Mouse (Mus musculus): Measurements from ENCODE around the gene Sspn. TPM values are rescaled to one million over a fixed set of nuclear protein-coding genes. Genes with fewer than 3 reads are reported as not detected.

Gene Sspn
- 10.3 and 10.7 TPM in 2 replicates for polyA plus RNA-seq (2016; fragmentation: Nextera tagmentation; extraction: Ambion mirVana)

- no peaks in the 10 kb centered on the region for H3K36me3 ChIP-seq
- H3K9me3 ChIP-seq = no peaks in the 10 kb centered on the region
- WGBS = 69% methylated on average over 3 of the region's 3 CpGs
- no peak within 1 kb of the TSS for H3K9ac ChIP-seq (replicated peaks)
- H3K27ac ChIP-seq = no peak within 1 kb of the TSS
- H3K27me3 ChIP-seq = no peaks in the 10 kb centered on the region
- H3K4me2 ChIP-seq = no peak within 1 kb of the TSS
- H3K4me3 ChIP-seq (replicated peaks) = no peak within 1 kb of the TSS
- peaks cover 13% of the 10 kb centered on the region for H3K4me1 ChIP-seq (replicated peaks)
- ATAC-seq (ENCODE audit: insufficient number of reproducible peaks, insufficient read depth, low FRiP score, low TSS enrichment, low read depth) = no peak
Observed at GRCm38 (mm10) chr6:145931341-145931740, at the start of gene Sspn. Gene Sspn, plus strand, starts transcription at chr6:145931641.

- H3K9ac ChIP-seq (replicated peaks) = no peak overlapping the region
- H3K27ac ChIP-seq = no peak overlapping the region
- no peak overlapping the region for H3K4me2 ChIP-seq
- ATAC-seq (ENCODE audit: insufficient number of reproducible peaks, insufficient read depth, low FRiP score, low TSS enrichment, low read depth) = no peak
- no peaks in the 10 kb centered on the region for H3K36me3 ChIP-seq
- WGBS = 66% methylated on average over 1 of the region's 1 CpGs
- no peak overlapping the region for H3K4me3 ChIP-seq (replicated peaks)
- H3K9me3 ChIP-seq = no peaks in the 10 kb centered on the region
- H3K4me1 ChIP-seq (replicated peaks) = no peaks in the 10 kb centered on the region
- no peaks in the 10 kb centered on the region for H3K27me3 ChIP-seq
Observed at GRCm38 (mm10) chr6:145883010-145883409, 48.4 kb upstream of the Sspn start.

- H3K4me3 ChIP-seq (replicated peaks) = no peak overlapping the region
- H3K27ac ChIP-seq = no peak overlapping the region
- H3K36me3 ChIP-seq = no peaks in the 10 kb centered on the region
- H3K4me2 ChIP-seq = no peak overlapping the region
- no peak for ATAC-seq (ENCODE audit: insufficient number of reproducible peaks, insufficient read depth, low FRiP score, low TSS enrichment, low read depth)
- no peaks in the 10 kb centered on the region for H3K4me1 ChIP-seq (replicated peaks)
- no peak overlapping the region for H3K9ac ChIP-seq (replicated peaks)
- no peaks in the 10 kb centered on the region for H3K27me3 ChIP-seq
- WGBS = 86% methylated on average over 4 of the region's 4 CpGs
- H3K9me3 ChIP-seq = no peaks in the 10 kb centered on the region
Observed at GRCm38 (mm10) chr6:145883668-145884067, 47.8 kb upstream of the Sspn start.

- H3K4me2 ChIP-seq = no peak overlapping the region
- H3K4me3 ChIP-seq (replicated peaks) = no peak overlapping the region
- no peaks in the 10 kb centered on the region for H3K4me1 ChIP-seq (replicated peaks)
- H3K9me3 ChIP-seq = no peaks in the 10 kb centered on the region
- no peak for ATAC-seq (ENCODE audit: insufficient number of reproducible peaks, insufficient read depth, low FRiP score, low TSS enrichment, low read depth)
- no peak overlapping the region for H3K27ac ChIP-seq
- 87% methylated on average over 4 of the region's 4 CpGs for WGBS
- no peaks in the 10 kb centered on the region for H3K27me3 ChIP-seq
- H3K9ac ChIP-seq (replicated peaks) = no peak overlapping the region
- H3K36me3 ChIP-seq = no peaks in the 10 kb centered on the region
Observed at GRCm38 (mm10) chr6:145885069-145885468, 46.4 kb upstream of the Sspn start.

GRCm38 (mm10) chr6:145886277-145886676 is 45.2 kb upstream of the Sspn start:
- Histone ChIP-seq H3K4me1 (replicated peaks) (no peaks in the 10 kb centered on the region), H3K9me3 (no peaks in the 10 kb centered on the region), H3K27me3 (no peaks in the 10 kb centered on the region), H3K27ac (no peak overlapping the region), H3K4me2 (no peak overlapping the region), H3K9ac (replicated peaks) (no peak overlapping the region), H3K36me3 (no peaks in the 10 kb centered on the region), H3K4me3 (replicated peaks) (no peak overlapping the region)
- no peak for ATAC-seq (ENCODE audit: insufficient number of reproducible peaks, insufficient read depth, low FRiP score, low TSS enrichment, low read depth)
- 74% methylated on average over 8 of the region's 8 CpGs for WGBS

GRCm38 (mm10) chr6:145887719-145888118 is 43.7 kb upstream of the Sspn start:
- no peak for ATAC-seq (ENCODE audit: insufficient number of reproducible peaks, insufficient read depth, low FRiP score, low TSS enrichment, low read depth)
- H3K9ac ChIP-seq (replicated peaks) = no peak overlapping the region
- no peaks in the 10 kb centered on the region for H3K36me3 ChIP-seq
- no peaks in the 10 kb centered on the region for H3K27me3 ChIP-seq
- no peaks in the 10 kb centered on the region for H3K9me3 ChIP-seq
- no peak overlapping the region for H3K27ac ChIP-seq
- H3K4me1 ChIP-seq (replicated peaks) = no peaks in the 10 kb centered on the region
- H3K4me3 ChIP-seq (replicated peaks) = no peak overlapping the region
- 82% methylated on average over 6 of the region's 6 CpGs for WGBS
- H3K4me2 ChIP-seq = no peak overlapping the region

- H3K36me3 ChIP-seq = no peaks in the 10 kb centered on the region
- H3K4me2 ChIP-seq = no peak overlapping the region
- ATAC-seq (ENCODE audit: insufficient number of reproducible peaks, insufficient read depth, low FRiP score, low TSS enrichment, low read depth) = no peak
- H3K4me3 ChIP-seq (replicated peaks) = no peak overlapping the region
- H3K9ac ChIP-seq (replicated peaks) = no peak overlapping the region
- H3K9me3 ChIP-seq = no peaks in the 10 kb centered on the region
- WGBS = 82% methylated on average over 11 of the region's 11 CpGs
- H3K4me1 ChIP-seq (replicated peaks) = 0 out of 2 replicates have a peak, but pooled peaks cover 10% of the 10 kb centered on the region
- H3K27ac ChIP-seq = no peak overlapping the region
- no peaks in the 10 kb centered on the region for H3K27me3 ChIP-seq
Observed at GRCm38 (mm10) chr6:145891951-145892350, 39.5 kb upstream of the Sspn start.

- Histone ChIP-seq H3K9ac (replicated peaks) (no peak overlapping the region), H3K4me1 (replicated peaks) (0 out of 2 replicates have a peak, but pooled peaks cover 10% of the 10 kb centered on the region), H3K27me3 (no peaks in the 10 kb centered on the region), H3K27ac (no peak overlapping the region), H3K4me3 (replicated peaks) (no peak overlapping the region), H3K9me3 (no peaks in the 10 kb centered on the region), H3K4me2 (no peak overlapping the region), H3K36me3 (no peaks in the 10 kb centered on the region)
- ATAC-seq (ENCODE audit: insufficient number of reproducible peaks, insufficient read depth, low FRiP score, low TSS enrichment, low read depth) = no peak
- 90% methylated on average over 20 of the region's 20 CpGs for WGBS
Observed at GRCm38 (mm10) chr6:145892381-145893265, 38.8 kb upstream of the Sspn start.

- H3K4me1 ChIP-seq (replicated peaks) = 0 out of 2 replicates have a peak, but pooled peaks cover 10% of the 10 kb centered on the region
- no peak overlapping the region for H3K27ac ChIP-seq
- H3K27me3 ChIP-seq = no peaks in the 10 kb centered on the region
- no peak overlapping the region for H3K9ac ChIP-seq (replicated peaks)
- 80% methylated on average over 13 of the region's 13 CpGs for WGBS
- H3K4me2 ChIP-seq = no peak overlapping the region
- no peak for ATAC-seq (ENCODE audit: insufficient number of reproducible peaks, insufficient read depth, low FRiP score, low TSS enrichment, low read depth)
- no peaks in the 10 kb centered on the region for H3K9me3 ChIP-seq
- H3K4me3 ChIP-seq (replicated peaks) = no peak overlapping the region
- no peaks in the 10 kb centered on the region for H3K36me3 ChIP-seq
Observed at GRCm38 (mm10) chr6:145893366-145894021, 37.9 kb upstream of the Sspn start.

GRCm38 (mm10) chr6:145894669-145895342 is 36.6 kb upstream of the Sspn start:
- 0 out of 2 replicates have a peak, but pooled peaks cover 10% of the 10 kb centered on the region for H3K4me1 ChIP-seq (replicated peaks)
- no peaks in the 10 kb centered on the region for H3K27me3 ChIP-seq
- H3K36me3 ChIP-seq = no peaks in the 10 kb centered on the region
- no peak overlapping the region for H3K4me3 ChIP-seq (replicated peaks)
- WGBS = 52% methylated on average over 8 of the region's 8 CpGs
- H3K9me3 ChIP-seq = no peaks in the 10 kb centered on the region
- no peak for ATAC-seq (ENCODE audit: insufficient number of reproducible peaks, insufficient read depth, low FRiP score, low TSS enrichment, low read depth)
- no peak overlapping the region for H3K9ac ChIP-seq (replicated peaks)
- H3K27ac ChIP-seq = no peak overlapping the region
- H3K4me2 ChIP-seq = no peak overlapping the region

- Histone ChIP-seq H3K27me3 (no peaks in the 10 kb centered on the region), H3K9ac (replicated peaks) (no peak overlapping the region), H3K36me3 (no peaks in the 10 kb centered on the region), H3K4me3 (replicated peaks) (no peak overlapping the region), H3K4me1 (replicated peaks) (no peaks in the 10 kb centered on the region), H3K27ac (no peak overlapping the region), H3K4me2 (no peak overlapping the region), H3K9me3 (no peaks in the 10 kb centered on the region)
- ATAC-seq (ENCODE audit: insufficient number of reproducible peaks, insufficient read depth, low FRiP score, low TSS enrichment, low read depth) = no peak
- 96% methylated on average over 5 of the region's 5 CpGs for WGBS
Observed at GRCm38 (mm10) chr6:145904169-145904568, 27.3 kb upstream of the Sspn start.

Data from limb, embryonic 12.5 days (tissue).